Mouse (Mus musculus): ENCODE measurements around the gene Fam98a. TPM values are rescaled to one million over a fixed set of nuclear protein-coding genes. Genes with fewer than 3 reads are reported as not detected.

Gene Fam98a
- polyA plus RNA-seq, 1 experiment from 2014 or later: 24.9 TPM

DNA sequence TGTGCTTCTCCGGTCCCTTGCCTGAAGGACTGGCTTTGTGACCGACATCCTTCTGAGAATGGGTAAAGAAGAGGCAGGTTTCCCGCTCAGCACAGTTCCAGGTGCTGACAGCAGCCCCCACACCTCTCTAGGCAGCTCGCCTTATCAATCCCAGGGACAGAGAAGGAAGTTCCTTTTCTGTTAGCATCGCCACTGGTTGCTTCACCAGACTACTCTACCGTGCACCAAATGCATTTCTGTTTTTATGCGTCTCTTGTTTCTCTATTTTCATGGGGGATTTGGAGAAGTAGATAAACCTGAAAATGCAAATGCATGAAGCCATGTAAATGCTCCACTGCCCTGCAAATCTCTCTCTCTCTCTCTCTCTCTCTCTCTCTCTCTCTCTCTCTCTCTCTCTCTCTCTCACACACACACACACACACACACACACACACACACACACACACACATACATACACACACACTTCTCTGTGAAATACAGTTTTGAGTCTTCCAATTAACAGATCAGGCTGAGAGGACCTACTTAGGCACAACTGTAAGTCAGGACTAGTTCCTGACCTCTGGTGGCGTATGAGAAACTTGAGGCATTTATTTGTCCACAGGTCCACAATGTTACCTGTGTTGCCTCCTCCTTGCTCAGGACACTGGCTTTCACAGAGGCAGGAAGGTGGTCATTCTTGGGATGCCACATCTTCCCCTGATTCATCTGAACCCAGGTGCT is 33.4 kb downstream of the Fam98a start:
- Histone ChIP-seq H3K4me3 (replicated peaks) (no peak overlapping the region), H3K9ac (no peak overlapping the region), H3K36me3 (no peaks in the 10 kb centered on the region), H3K4me1 (replicated peaks) (no peaks in the 10 kb centered on the region), H3K27me3 (replicated peaks) (no peaks in the 10 kb centered on the region), H3K27ac (no peak overlapping the region), H3K4me2 (replicated peaks) (no peak overlapping the region), H3K9me3 (no peaks in the 10 kb centered on the region)
- 65% methylated on average over 8 of the region's 8 CpGs for WGBS
- ATAC-seq: no peak

DNA sequence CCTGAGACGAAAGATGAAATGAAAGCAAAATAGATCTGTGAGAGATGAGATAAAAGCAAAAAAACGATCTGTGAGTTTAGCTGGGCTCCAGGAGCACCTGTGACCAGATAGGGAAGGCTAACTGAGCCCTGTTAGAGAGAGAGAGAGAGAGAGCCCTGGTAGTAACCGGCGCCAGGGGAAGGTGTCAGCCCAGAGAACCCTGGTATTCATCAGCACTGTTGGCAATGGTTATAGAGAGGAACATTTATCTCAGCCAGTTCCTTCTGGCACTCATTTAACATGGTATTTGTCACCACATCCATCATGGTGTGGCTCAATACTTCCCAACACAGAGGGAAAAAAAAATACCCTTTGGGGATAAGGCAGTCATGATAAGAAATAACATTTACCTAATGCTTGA is 35.2 kb downstream of the Fam98a start:
- Histone ChIP-seq H3K4me3 (replicated peaks) (no peak overlapping the region), H3K9me3 (no peaks in the 10 kb centered on the region), H3K9ac (no peak overlapping the region), H3K4me2 (replicated peaks) (no peak overlapping the region), H3K4me1 (replicated peaks) (no peaks in the 10 kb centered on the region), H3K27me3 (replicated peaks) (no peaks in the 10 kb centered on the region), H3K36me3 (no peaks in the 10 kb centered on the region), H3K27ac (no peak overlapping the region)
- 65% methylated on average over 4 of the region's 4 CpGs for WGBS
- ATAC-seq: no peak

DNA sequence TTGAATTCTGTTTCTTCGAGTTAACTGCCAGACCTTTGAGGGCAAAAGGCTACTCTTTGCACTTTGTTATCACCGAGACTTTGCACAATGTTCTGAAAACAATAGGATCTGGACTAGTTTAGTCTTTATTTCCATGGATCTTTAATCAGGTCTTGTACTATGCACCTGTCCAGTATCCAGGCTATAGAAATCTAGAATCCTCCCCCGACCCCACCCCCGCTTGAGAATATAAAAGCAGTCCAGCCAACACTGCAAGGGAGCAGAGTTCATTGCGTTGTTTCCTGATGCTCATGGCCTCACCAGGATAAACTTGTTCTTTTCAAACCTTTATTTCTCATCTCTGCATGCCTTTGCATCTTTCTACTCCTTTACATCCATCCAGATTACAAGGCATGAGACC is 42.5 kb downstream of the Fam98a start:
- H3K27me3 ChIP-seq (replicated peaks): no peaks in the 10 kb centered on the region
- ATAC-seq: no peak
- no peaks in the 10 kb centered on the region for H3K36me3 ChIP-seq
- H3K9ac ChIP-seq: no peak overlapping the region
- H3K4me3 ChIP-seq (replicated peaks): no peak overlapping the region
- H3K27ac ChIP-seq: no peak overlapping the region
- H3K9me3 ChIP-seq: no peaks in the 10 kb centered on the region
- no peak overlapping the region for H3K4me2 ChIP-seq (replicated peaks)
- H3K4me1 ChIP-seq (replicated peaks): no peaks in the 10 kb centered on the region
- WGBS: 93% methylated on average over 5 of the region's 5 CpGs

DNA sequence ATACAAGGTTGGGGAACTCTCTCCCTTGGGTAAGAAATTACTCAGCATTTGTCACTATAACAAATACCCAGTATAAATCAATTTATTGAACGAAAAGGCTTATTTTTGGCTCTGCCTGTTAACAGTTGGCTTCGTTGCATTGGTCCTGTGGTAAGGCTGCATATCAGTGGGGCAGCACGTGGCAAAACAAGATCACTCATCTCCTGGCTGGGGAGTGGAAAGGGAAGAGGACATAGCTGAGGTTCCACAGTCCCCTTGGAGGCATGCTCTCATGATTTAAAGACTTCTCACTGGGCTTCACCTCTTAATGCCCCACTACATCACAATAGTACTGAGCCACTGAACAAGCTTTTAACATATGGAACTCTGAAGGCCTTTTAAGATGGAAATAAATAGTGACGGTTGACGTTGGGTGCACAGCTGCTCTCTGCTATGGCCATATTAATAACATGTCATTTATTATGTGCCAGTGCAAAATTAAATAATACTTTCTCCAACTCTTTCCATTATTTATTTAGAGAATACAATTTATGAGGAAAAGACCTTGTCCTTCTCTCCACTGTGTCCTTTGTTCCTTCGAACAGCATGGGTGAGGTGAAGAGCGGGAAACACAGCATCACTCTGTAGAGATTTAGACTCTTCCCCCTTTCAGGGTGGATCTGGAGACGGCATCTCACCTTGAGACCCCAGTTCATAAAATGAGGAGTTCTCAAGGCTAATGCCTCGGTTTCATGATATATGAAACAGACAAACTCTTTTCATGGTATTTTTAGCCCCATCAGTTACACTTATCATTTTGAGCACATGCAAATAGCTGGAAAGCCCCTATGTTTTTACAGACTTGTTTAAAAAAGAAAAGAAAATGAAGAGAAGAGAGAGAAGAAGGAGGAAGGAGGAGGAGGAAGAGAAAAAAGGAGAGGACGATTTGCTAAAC is 44.8 kb downstream of the Fam98a start:
- H3K27ac ChIP-seq: no peak overlapping the region
- no peak for ATAC-seq
- H3K27me3 ChIP-seq (replicated peaks): no peaks in the 10 kb centered on the region
- H3K4me1 ChIP-seq (replicated peaks): no peaks in the 10 kb centered on the region
- no peaks in the 10 kb centered on the region for H3K9me3 ChIP-seq
- no peak overlapping the region for H3K4me3 ChIP-seq (replicated peaks)
- no peak overlapping the region for H3K4me2 ChIP-seq (replicated peaks)
- no peaks in the 10 kb centered on the region for H3K36me3 ChIP-seq
- no peak overlapping the region for H3K9ac ChIP-seq
- 68% methylated on average over 10 of the region's 10 CpGs for WGBS

DNA sequence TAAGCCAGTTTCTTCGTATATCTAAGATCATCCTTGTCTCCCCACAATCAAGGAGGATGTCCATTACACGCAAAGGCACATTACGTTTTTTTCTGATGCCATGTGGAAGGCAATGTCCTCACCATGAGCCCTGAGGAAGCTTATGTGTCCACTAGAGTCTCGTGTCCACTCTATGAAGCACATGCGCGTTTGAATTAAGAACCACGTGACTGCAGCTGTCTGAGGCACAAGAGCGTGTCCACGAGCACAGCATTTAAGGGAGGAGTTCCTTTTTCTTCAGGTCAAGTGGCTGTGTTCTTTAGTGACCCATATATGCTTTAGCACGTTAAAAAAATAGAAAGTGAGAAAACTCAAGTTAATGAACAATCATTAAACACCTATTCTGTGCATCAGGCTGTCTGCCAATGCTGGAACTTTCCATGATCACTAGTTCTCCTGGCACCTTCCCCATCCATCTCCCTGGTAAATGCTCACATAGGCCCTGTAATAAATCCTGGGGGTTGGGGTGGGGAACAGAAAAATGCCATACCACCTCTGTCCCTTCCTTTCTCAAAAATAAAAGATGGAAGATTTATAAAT is 45.6 kb downstream of the Fam98a start:
- 89% methylated on average over 10 of the region's 10 CpGs for WGBS

DNA sequence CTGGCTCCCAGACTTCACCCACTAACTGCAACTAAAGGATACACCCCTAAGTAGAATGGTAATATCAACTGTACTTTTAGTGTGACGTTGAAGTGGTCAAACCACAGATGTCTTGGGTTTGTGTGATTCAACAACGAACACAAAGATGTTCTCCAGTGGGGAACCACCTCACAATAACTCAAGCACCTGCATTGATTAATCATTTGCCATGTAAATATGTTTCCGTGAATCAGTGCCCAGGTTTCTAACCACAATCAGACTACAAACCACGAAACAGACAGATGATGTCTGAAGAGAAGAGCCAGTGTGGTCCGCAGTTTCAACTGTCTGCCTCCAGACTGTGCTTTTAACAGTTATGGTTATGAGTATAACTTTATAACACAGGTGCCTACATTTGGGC is 46.7 kb downstream of the Fam98a start:
- no peaks in the 10 kb centered on the region for H3K27me3 ChIP-seq (replicated peaks)
- no peak overlapping the region for H3K4me3 ChIP-seq (replicated peaks)
- H3K9ac ChIP-seq: no peak overlapping the region
- H3K36me3 ChIP-seq: no peaks in the 10 kb centered on the region
- no peak overlapping the region for H3K27ac ChIP-seq
- no peak overlapping the region for H3K4me2 ChIP-seq (replicated peaks)
- no peak for ATAC-seq
- WGBS: 83% methylated on average over 5 of the region's 5 CpGs
- no peaks in the 10 kb centered on the region for H3K4me1 ChIP-seq (replicated peaks)
- H3K9me3 ChIP-seq: no peaks in the 10 kb centered on the region

More for the DNA sequence above, 45.6 kb downstream of the Fam98a start:
- Histone ChIP-seq H3K4me2 (replicated peaks) (no peak overlapping the region), H3K4me1 (replicated peaks) (no peaks in the 10 kb centered on the region), H3K27me3 (replicated peaks) (no peaks in the 10 kb centered on the region), H3K27ac (no peak overlapping the region), H3K36me3 (no peaks in the 10 kb centered on the region), H3K4me3 (replicated peaks) (no peak overlapping the region), H3K9me3 (no peaks in the 10 kb centered on the region), H3K9ac (no peak overlapping the region)
- no peak for ATAC-seq

DNA sequence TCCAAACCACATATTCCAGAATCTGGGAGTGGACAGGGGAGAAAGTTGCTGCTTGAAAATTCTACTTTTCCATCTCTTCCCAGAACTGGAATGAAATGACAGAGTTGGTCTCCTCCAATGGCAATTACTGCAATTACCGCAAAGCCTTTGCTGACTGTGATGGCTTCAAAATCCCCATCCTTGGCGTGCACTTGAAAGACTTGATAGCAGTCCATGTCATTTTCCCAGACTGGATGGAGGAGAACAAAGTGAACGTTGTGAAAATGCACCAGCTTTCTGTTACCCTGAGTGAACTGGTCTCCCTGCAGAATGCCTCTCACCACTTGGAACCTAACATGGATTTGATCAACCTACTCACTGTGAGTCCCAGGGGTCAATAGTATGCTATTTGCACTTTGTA is 48.7 kb downstream of the Fam98a start:
- no peaks in the 10 kb centered on the region for H3K36me3 ChIP-seq

DNA sequence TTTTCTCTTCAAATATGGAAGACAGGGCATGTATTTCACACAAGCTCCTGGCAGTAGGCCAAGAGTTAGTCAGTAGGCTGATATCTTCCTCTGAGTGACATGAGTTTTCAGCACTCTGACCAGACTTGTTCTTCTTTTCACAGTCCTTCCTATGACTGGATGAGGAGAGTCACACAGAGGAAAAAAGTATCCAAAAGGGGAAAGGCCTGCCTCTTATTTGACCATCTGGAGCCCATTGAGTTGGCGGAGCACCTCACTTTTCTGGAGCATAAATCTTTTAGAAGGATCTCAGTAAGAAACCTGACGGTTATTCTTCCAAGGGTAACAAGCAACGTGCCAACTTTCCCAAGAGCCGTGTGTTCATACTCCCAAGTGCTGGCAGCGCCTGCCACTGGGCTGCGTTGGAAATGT is 53.5 kb downstream of the Fam98a start:
- no peak for ATAC-seq

More for the DNA sequence above, 48.7 kb downstream of the Fam98a start:
- no peak overlapping the region for H3K9ac ChIP-seq
- no peaks in the 10 kb centered on the region for H3K4me1 ChIP-seq (replicated peaks)
- 88% methylated on average over 3 of the region's 3 CpGs for WGBS
- H3K27ac ChIP-seq: no peak overlapping the region
- no peaks in the 10 kb centered on the region for H3K9me3 ChIP-seq
- no peaks in the 10 kb centered on the region for H3K27me3 ChIP-seq (replicated peaks)
- no peak for ATAC-seq
- no peak overlapping the region for H3K4me3 ChIP-seq (replicated peaks)
- no peak overlapping the region for H3K4me2 ChIP-seq (replicated peaks)

DNA sequence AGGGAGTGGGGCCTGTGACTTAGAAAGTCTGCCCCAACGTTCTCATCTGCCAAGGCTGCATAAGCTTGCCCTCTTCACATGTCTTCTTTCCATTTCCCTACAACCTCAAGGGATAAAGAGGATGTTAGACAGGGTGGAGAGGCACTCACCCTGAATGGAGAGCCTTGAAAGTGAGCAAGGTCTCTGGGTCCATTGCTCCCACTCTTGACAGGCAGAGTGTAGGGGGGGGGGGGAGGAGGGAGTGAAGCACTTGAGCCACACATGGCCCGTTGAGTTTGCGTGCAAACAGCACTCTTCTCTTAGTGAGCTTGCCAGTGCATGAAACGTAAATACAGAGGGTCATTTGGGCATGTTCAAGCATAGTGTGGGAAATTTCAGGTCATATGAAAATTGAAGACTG is 56.5 kb downstream of the Fam98a start:
- WGBS: 72% methylated on average over 4 of the region's 4 CpGs
- Histone ChIP-seq H3K27me3 (replicated peaks) (no peaks in the 10 kb centered on the region), H3K4me3 (replicated peaks) (no peak overlapping the region), H3K27ac (no peak overlapping the region), H3K9ac (no peak overlapping the region), H3K4me1 (replicated peaks) (no peaks in the 10 kb centered on the region), H3K9me3 (no peaks in the 10 kb centered on the region), H3K36me3 (no peaks in the 10 kb centered on the region), H3K4me2 (replicated peaks) (no peak overlapping the region)
- ATAC-seq: no peak

More for the DNA sequence above, 53.5 kb downstream of the Fam98a start:
- H3K9me3 ChIP-seq: no peaks in the 10 kb centered on the region
- H3K36me3 ChIP-seq: no peaks in the 10 kb centered on the region
- no peaks in the 10 kb centered on the region for H3K4me1 ChIP-seq (replicated peaks)
- H3K4me3 ChIP-seq (replicated peaks): no peak overlapping the region
- H3K27ac ChIP-seq: no peak overlapping the region
- no peaks in the 10 kb centered on the region for H3K27me3 ChIP-seq (replicated peaks)
- H3K4me2 ChIP-seq (replicated peaks): no peak overlapping the region
- WGBS: 94% methylated on average over 6 of the region's 6 CpGs
- H3K9ac ChIP-seq: no peak overlapping the region

Other genes with a start within 250 kb of the Fam98a start
- 12.9 and 13.3 TPM in 2 replicates for gene Rasgrp3, start 116.0 kb downstream of the Fam98a start, polyA plus RNA-seq (2015; fragmentation: Nextera tagmentation; extraction: Ambion mirVana)